Mouse (Mus musculus): ENCODE measurements around the gene Clca2.

Clca2 gene

GRCm38 (mm10) chr3:145099291-145099690 lies at the start of gene Clca2:
Clca2 (minus strand) TSS chr3:145099443.
- DNase-seq (ENCODE audit: low spot score in 2 of 2), result no peak

- no peak for DNase-seq (ENCODE audit: low spot score in 2 of 2)
Measured at GRCm38 (mm10) chr3:145147952-145148351, 48.7 kb upstream of the Clca2 start.

GRCm38 (mm10) chr3:145147483-145147882 lies 48.2 kb upstream of the Clca2 start:
- DNase-seq (ENCODE audit: low spot score in 2 of 2), result no peak

- no peak for DNase-seq (ENCODE audit: low spot score in 2 of 2)
Measured at GRCm38 (mm10) chr3:145146871-145147270, 47.6 kb upstream of the Clca2 start.

- no peak for DNase-seq (ENCODE audit: low spot score in 2 of 2)
Measured at GRCm38 (mm10) chr3:145143856-145144255, 44.6 kb upstream of the Clca2 start.

- no peak for DNase-seq (ENCODE audit: low spot score in 2 of 2)
Measured at GRCm38 (mm10) chr3:145142925-145143324, 43.7 kb upstream of the Clca2 start.

- DNase-seq (ENCODE audit: low spot score in 2 of 2), result no peak
Measured at GRCm38 (mm10) chr3:145140236-145140635, 41.0 kb upstream of the Clca2 start.

- DNase-seq (ENCODE audit: low spot score in 2 of 2), result no peak
Measured at GRCm38 (mm10) chr3:145131210-145131868, 32.1 kb upstream of the Clca2 start.

GRCm38 (mm10) chr3:145129356-145129755 lies 30.1 kb upstream of the Clca2 start:
- no peak for DNase-seq (ENCODE audit: low spot score in 2 of 2)

GRCm38 (mm10) chr3:145126618-145127017 lies 27.4 kb upstream of the Clca2 start:
- no peak for DNase-seq (ENCODE audit: low spot score in 2 of 2)

GRCm38 (mm10) chr3:145119425-145119824 lies 20.2 kb upstream of the Clca2 start:
- no peak for DNase-seq (ENCODE audit: low spot score in 2 of 2)

- no peak for DNase-seq (ENCODE audit: low spot score in 2 of 2)
Measured at GRCm38 (mm10) chr3:145119002-145119358, 19.7 kb upstream of the Clca2 start.

GRCm38 (mm10) chr3:145118254-145119001 lies 19.2 kb upstream of the Clca2 start, which contains the start of gene Odf2l:
Odf2l (plus strand) TSS chr3:145118588.
- peak; percentile 96 to 97 for DNase-seq (ENCODE audit: low spot score in 2 of 2)

GRCm38 (mm10) chr3:145117637-145118036 lies 18.4 kb upstream of the Clca2 start:
- no peak for DNase-seq (ENCODE audit: low spot score in 2 of 2)

- DNase-seq (ENCODE audit: low spot score in 2 of 2), result no peak
Measured at GRCm38 (mm10) chr3:145115169-145115568, 15.9 kb upstream of the Clca2 start.

- DNase-seq (ENCODE audit: low spot score in 2 of 2), result no peak
Measured at GRCm38 (mm10) chr3:145105773-145106504, 6.7 kb upstream of the Clca2 start.

- DNase-seq (ENCODE audit: low spot score in 2 of 2), result no peak
Measured at GRCm38 (mm10) chr3:145105076-145105772, 6.0 kb upstream of the Clca2 start.

GRCm38 (mm10) chr3:145103770-145104169 lies 4.5 kb upstream of the Clca2 start:
- no peak for DNase-seq (ENCODE audit: low spot score in 2 of 2)

GRCm38 (mm10) chr3:145103321-145103720 lies 4.1 kb upstream of the Clca2 start:
- DNase-seq (ENCODE audit: low spot score in 2 of 2), result no peak

GRCm38 (mm10) chr3:145101891-145102555 lies 2.8 kb upstream of the Clca2 start:
- no peak for DNase-seq (ENCODE audit: low spot score in 2 of 2)

- no peak for DNase-seq (ENCODE audit: low spot score in 2 of 2)
Measured at GRCm38 (mm10) chr3:145087857-145088598, 11.2 kb downstream of the Clca2 start.

All from right cerebral cortex, postnatal 36 days (tissue).